Mouse (Mus musculus): ENCODE data around the gene Rhpn2. TPM values are rescaled to one million over a fixed set of nuclear protein-coding genes. Genes with fewer than 3 reads are reported as not detected.
A peak's percentile ranks its signal among the peaks of the same experiment; 100 is the strongest.

Rhpn2 gene
- total RNA-seq, 2 experiments from 2014 or later: 0.78 to 1.1 TPM

GRCm38 (mm10) chr7:35381861-35382260, 47.9 kb downstream of the Rhpn2 start:
- no peak for DNase-seq
- intact Hi-C loops (cut with DNase I; ENCODE audit: low total_unique reads): no loop called here

DNA sequence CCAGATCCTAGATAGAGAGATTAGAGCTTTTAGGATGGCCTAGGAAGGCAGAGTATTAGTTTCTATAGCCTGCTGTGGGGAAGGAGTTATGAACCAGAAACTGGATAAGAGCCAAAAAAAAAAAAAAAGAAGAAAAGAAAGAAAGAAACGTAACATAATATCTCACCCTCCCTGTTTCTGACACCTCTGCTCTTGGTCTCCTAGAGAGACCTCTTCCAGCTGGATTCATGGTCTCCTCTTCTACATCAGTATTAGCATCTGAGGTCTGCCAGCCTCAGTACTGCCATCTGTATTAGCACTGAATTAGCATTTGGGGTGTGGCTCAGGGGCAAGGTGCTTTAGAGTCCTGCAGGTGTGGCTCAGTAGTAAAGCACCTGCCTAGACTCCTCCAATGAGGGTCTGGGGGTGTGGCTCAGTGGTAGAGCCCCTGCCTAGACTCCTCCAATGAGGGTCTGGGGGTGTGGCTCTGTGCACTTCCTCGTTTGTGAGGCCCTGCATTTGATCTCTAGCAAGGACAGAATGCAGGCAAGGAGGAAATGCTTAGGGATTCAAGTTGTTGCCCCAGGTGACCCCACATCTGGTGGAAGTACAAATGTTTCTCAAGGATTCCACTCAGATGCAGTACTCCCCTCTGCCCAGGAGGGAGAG, 48.9 kb downstream of the Rhpn2 start:
- intact Hi-C loops (cut with DNase I; ENCODE audit: low total_unique reads): no loop called here

DNA sequence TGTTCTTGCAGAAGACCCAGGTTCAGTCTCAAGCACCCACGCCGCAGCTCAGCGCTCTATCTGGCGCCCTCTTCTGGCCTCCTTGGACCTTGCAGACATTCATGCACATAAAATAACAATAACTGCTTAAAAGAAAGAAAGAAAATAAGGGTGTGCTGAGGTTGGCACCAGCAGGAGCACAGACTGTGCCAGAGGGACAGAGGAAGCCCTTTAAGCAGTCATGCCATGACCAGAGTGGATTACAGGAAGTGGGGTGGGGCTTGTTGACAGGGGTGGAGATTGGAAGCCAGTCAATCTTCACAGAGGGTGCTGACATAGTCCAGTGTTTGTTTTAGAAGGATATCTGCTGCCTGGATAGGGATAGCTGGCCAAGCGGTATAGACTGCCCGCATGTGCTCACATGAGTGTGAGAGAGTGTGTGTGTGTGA, 52.6 kb downstream of the Rhpn2 start:
- DNase-seq: no peak
- intact Hi-C loops (cut with DNase I; ENCODE audit: low total_unique reads): no loop called here

More for the DNA sequence above, 48.9 kb downstream of the Rhpn2 start:
- DNase-seq: no peak

GRCm38 (mm10) chr7:35388694-35389093, 54.7 kb downstream of the Rhpn2 start:
- DNase-seq: no peak
- intact Hi-C loops (cut with DNase I; ENCODE audit: low total_unique reads): no loop called here

GRCm38 (mm10) chr7:35392935-35393334, 59.0 kb downstream of the Rhpn2 start:
- intact Hi-C loops (cut with DNase I; ENCODE audit: low total_unique reads): no loop called here

GRCm38 (mm10) chr7:35395734-35396456, 61.9 kb downstream of the Rhpn2 start:
- no peak for DNase-seq
- intact Hi-C loops (cut with DNase I; ENCODE audit: low total_unique reads): no loop called here

More at GRCm38 (mm10) chr7:35392935-35393334, 59.0 kb downstream of the Rhpn2 start:
- no peak for DNase-seq

GRCm38 (mm10) chr7:35396542-35397168, 62.7 kb downstream of the Rhpn2 start, which contains the start of the genes Faap24 and Cep89:
Gene Faap24 (minus strand): TSS chr7:35396836.
Gene Cep89 (plus strand): TSS chr7:35397035.
- intact Hi-C loops (cut with DNase I; ENCODE audit: low total_unique reads): no loop called here
- DNase-seq: peak; percentile 83

DNA sequence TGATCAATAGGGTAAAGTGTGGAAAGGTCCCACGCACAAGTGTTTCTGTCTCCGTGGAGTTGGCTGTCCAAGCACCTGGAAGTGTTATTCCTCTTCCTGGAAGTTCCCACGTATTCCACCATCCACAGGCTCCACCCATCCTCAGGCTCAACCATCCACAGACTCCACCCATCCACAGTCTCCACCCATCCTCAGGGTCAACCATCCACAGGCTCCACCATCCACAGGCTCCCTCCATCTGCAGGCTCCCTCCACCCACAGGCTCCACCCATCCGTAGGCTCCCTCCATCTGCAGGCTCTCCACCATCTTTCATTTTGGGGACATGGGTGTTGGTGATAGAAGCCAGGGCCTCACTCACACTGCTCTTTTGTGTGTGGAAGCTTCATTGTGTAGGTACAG, 67.2 kb downstream of the Rhpn2 start:
- no peak for DNase-seq
- intact Hi-C loops (cut with DNase I; ENCODE audit: low total_unique reads): no loop called here

GRCm38 (mm10) chr7:35415226-35415625, 81.3 kb downstream of the Rhpn2 start:
- DNase-seq: no peak
- intact Hi-C loops (cut with DNase I; ENCODE audit: low total_unique reads): no loop called here

- intact Hi-C loops (cut with DNase I; ENCODE audit: low total_unique reads): no loop called here
- DNase-seq: no peak
Measured at GRCm38 (mm10) chr7:35415801-35416653, 82.1 kb downstream of the Rhpn2 start.

DNA sequence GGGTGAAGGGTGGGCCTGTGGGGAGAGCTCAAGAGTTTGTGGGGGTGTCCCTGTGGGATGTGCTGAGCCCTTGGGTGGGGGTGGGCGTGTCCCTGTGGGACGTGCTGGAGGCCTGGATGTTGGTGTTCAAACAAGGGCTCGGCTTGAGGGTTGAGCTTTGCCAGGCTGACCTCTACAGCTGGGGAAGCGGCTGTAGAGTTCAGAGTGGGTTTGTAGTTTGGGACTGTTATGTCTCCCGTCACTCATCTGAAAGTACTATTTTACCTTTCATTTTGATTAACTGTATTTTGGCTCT, 82.6 kb downstream of the Rhpn2 start:
- intact Hi-C loops (cut with DNase I; ENCODE audit: low total_unique reads): no loop called here
- no peak for DNase-seq

DNA sequence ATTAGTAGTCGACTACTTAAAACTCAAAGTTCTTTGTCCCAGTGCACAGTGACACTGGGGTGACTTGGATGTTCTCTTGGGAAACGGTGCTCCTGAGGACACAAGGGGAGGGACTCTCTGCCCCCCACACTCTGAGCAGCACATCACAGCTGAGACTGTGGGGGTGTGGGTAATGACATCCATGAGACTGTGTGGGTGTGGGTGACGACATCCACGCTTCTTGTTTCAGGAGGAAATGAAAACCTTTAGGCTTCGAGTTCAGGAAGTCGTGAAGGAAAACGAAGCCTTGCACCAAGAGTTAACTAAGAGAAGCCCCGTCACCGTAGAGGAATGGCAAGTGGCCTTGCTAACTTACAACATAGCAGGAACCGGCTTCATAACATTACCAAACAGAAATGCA, 89.1 kb downstream of the Rhpn2 start:
- intact Hi-C loops (cut with DNase I; ENCODE audit: low total_unique reads): no loop called here
- DNase-seq: no peak

DNA sequence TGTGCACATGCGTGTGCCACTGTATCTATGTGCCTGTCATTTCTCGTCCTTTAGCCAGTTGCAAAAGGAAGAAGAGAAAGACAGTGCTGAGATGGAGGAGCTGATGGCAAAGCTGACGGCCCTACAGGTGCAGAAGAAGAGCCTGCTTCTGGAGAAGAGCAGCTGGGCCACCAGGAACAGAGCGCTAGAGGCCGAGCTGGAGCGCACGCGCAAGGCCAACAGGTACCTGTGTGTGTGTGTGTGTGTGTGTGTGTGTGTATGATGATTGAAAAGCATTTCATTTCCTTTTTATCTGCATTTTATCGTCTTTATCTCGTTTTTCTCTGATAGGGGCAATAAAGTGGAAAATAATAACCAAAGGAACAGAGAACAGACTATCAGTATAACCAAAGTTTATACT, 94.2 kb downstream of the Rhpn2 start:
- no peak for DNase-seq
- intact Hi-C loops (cut with DNase I; ENCODE audit: low total_unique reads): no loop called here

DNA sequence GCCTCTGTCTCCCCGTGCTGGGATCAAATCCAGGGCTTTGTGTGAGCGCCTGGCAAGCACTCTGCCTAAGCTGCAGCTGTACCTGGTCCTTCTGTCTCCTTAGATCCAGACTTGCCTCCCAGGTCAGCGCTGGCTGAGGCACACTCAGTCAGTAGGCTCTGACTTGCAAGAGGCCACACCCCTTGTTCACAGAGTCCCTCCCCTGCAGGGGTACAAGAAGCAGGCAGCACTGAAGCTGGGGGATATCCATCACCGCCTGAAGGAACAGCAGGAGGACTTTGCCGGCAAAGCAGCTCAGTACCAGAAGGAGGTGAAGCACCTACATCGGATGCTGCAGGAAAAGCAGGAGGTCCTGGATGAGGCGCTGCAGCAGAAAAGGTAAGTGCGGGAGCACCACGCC, 101.3 kb downstream of the Rhpn2 start:
- intact Hi-C loops (cut with DNase I; ENCODE audit: low total_unique reads): no loop called here
- DNase-seq: no peak

Other genes with a start within 250 kb of the Rhpn2 start
- 1 to 10 TPM; 3.9 to 4.1 TPM for gene Cebpa, start 214.9 kb upstream of the Rhpn2 start, total RNA-seq (2021)
- gene Slc7a10, start 147.8 kb upstream of the Rhpn2 start, total RNA-seq (2021): 1 to 10 TPM in 1 of 2 experiments, under 1 TPM in 1; 0.84 to 1.3 TPM
- 1 to 10 TPM; 9.1 to 9.8 TPM for gene Lrp3, start 118.7 kb upstream of the Rhpn2 start, total RNA-seq (2021)
- gene Gpatch1, start 15.7 kb upstream of the Rhpn2 start, total RNA-seq (2021): 1 to 10 TPM; 4.3 to 5.3 TPM
- gene Faap24, start 62.7 kb downstream of the Rhpn2 start, total RNA-seq (2021): 1 to 10 TPM; 1.3 to 1.5 TPM
- gene Cep89, start 62.9 kb downstream of the Rhpn2 start, total RNA-seq (2021): 1 to 10 TPM; 5.7 to 5.9 TPM
- gene Slc7a9, start 114.6 kb downstream of the Rhpn2 start, total RNA-seq (2021): not detected
- not detected for gene Tdrd12, start 203.6 kb downstream of the Rhpn2 start, total RNA-seq (2021)
- 10 to 100 TPM; 36.1 to 39.0 TPM for gene Nudt19, start 222.1 kb downstream of the Rhpn2 start, total RNA-seq (2021)

All from gastrocnemius, postnatal 14 days (tissue).